Mouse (Mus musculus): ENCODE results near the gene Cdh15.
A peak's percentile ranks its signal among the peaks of the same experiment; 100 is the strongest.

Cdh15 gene

DNA sequence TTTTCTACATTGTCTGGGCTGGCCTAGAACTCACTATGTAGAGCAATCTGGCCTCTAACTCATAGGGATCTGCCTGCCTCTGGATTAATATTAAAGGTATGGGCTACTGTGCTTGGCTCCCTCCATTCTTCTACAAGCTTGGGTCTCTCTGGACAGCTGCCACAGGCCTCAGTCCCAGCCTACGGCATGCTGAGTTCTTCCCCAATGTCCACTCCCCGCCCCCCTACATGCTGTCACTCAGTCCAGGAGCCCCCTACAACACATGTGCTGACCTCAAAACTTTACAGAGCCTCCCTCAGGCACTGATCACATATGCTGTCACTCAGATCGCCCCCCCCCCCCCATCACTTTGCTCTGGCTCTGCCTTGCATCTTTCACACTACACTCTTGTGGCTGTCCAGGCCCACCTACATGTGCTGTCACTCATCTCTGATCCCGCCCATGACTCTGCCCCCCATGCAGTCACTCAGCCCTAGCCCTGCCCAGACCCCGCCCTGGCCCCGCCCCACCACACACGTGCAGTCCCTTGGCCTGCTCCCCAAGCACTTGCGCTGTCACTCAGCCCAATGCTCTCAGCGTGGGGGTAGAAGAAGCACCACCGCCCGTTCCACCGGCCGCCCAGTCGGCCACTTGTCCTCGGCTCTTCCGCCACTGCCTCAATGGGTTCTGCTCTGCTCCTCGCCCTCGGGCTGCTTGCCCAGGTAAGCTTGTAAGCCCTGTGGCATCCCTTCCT, at the start of gene Cdh15:
Cdh15 (plus strand) TSS at position 138 of the 733 bp plus-strand sequence.
- DNase-seq, result peak; percentile 57

GRCm38 (mm10) chr8:122803906-122804761, 43.6 kb upstream of the Cdh15 start:
- DNase-seq, result no peak

- peak; percentile 80 for DNase-seq
These were observed 42.4 kb upstream of the Cdh15 start for GRCm38 (mm10) chr8:122805349-122805748.

- DNase-seq, result no peak
These were observed 40.7 kb upstream of the Cdh15 start for GRCm38 (mm10) chr8:122806956-122807538.

GRCm38 (mm10) chr8:122807907-122808306, 39.9 kb upstream of the Cdh15 start:
- DNase-seq, result no peak

- no peak for DNase-seq
These were observed 37.4 kb upstream of the Cdh15 start for GRCm38 (mm10) chr8:122810376-122810775.

GRCm38 (mm10) chr8:122811870-122812494, 35.8 kb upstream of the Cdh15 start:
- DNase-seq, result no peak

GRCm38 (mm10) chr8:122812610-122813250, 35.0 kb upstream of the Cdh15 start:
- no peak for DNase-seq

- DNase-seq, result no peak
These were observed 33.2 kb upstream of the Cdh15 start for GRCm38 (mm10) chr8:122814608-122815007.

DNA sequence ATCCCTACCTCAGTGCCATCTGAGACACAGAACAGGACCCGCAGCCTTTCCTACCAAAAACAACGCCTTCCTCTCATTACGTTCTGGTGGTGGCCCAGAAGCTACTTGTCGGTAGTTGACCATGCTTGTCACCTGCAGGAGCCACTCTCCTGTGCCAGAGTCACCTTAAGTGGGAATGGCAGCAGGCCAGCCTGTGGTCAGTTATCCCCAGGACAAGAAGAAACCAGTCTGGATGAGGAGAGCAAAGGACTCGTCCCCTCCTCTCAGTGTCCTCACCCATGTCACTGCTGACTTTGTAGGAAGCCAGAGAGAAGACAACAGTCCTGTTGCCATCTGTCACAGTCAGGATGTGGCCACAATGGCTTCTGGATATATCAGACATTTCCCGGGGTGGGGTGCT, 30.8 kb upstream of the Cdh15 start:
- no peak for DNase-seq

- no peak for DNase-seq
These were observed 29.9 kb upstream of the Cdh15 start for GRCm38 (mm10) chr8:122817724-122818496.

- DNase-seq, result no peak
These were observed 28.0 kb upstream of the Cdh15 start for GRCm38 (mm10) chr8:122819776-122820175.

DNA sequence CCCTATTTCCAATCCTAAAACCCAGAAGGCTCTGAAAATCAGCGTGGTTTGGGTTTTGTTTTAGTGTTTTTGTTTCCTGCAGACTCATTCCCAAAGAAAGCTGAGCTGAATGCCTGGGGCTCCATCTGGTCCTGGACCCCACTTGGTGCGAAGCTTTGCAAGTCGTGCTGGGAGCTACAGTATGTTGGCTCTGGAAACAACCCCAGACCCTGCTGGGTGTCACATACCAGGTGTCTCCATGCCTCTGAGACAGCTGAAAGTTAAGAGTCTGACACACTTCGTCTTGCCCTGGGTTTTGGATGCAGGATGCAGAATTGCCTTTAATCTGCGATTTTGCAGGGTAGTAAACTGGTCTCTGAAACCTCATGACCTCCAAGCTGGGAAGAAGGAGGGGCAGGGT, 23.2 kb upstream of the Cdh15 start:
- no peak for DNase-seq

GRCm38 (mm10) chr8:122824986-122825385, 22.8 kb upstream of the Cdh15 start:
- DNase-seq, result peak; percentile 77

- no peak for DNase-seq
These were observed 22.4 kb upstream of the Cdh15 start for GRCm38 (mm10) chr8:122825408-122825807.

GRCm38 (mm10) chr8:122829396-122829795, 18.4 kb upstream of the Cdh15 start:
- DNase-seq, result no peak

DNA sequence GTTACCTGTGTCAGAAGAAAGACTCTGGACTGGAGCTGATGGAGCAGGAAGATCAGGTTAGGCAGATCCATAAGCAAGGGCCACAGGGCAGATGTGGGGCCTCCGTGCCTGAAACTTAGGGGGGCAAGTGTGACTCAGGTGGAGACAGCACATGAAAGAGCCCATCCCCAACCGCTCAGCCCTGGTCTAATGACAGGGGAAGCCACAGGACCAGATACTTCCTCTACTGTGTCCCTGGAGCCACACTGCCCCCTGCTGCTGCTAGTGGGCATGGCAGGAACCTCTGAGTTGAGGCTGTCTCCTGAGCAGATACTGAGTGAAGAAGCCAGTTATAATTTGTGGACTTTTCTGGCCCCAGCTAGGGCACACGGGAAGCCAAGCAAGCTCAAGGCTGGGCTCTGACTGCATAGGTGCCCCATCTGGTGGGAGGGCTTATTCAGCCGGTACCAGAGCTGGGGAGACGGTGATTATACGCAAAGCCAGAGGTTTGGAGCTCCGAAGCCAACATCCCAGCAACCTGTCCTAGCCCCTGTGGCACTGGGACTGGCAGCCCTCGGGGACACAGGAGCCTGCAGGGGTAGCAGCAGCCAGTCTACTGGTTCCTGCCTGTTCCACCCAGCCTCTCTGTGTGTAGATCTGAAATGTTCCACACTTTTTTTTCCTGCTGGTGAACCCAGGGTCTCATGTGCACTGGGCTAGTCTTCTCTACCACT, 17.3 kb upstream of the Cdh15 start:
- DNase-seq, result peak; percentile 90

DNA sequence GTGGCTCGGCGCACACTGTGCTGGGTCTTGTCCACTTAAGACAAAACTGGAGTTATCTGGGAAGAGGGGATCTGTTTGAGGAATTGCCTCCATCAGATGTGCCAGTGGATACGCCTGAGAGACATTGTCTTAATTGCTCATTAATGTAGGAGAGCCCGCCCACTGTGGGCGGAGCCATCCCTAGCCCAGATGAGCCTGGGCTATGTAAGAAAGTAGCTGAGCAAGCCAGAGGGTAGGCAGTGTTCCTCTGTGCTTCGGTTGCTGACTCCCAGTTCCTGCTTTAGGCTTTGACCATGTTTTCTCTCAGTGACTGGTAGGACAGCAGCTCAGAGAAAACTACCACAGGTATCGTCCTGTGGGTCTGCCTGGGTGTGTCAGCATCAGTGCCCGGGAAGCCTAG, 13.3 kb upstream of the Cdh15 start:
- DNase-seq, result no peak

DNA sequence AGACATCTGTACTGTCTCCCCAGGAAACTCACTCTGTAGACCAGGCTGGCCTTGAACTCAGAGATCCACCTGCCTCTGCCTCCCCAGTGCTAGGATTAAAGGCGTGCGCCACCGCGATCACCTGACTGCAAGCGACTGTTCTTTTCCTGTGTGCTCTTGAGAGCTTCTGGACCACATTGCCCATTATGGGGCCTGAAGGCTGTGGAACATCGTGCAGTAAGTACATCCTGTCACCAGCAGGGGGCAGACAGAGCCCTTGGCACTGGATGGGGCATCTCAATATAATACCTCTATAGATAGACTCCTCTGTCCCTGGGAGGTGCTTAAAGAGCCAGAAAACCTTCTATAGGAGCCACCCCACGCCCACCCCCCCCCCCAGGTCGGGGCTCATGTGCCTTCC, 12.8 kb upstream of the Cdh15 start:
- DNase-seq, result peak; percentile 75

GRCm38 (mm10) chr8:122836199-122836598, 11.6 kb upstream of the Cdh15 start:
- no peak for DNase-seq

DNA sequence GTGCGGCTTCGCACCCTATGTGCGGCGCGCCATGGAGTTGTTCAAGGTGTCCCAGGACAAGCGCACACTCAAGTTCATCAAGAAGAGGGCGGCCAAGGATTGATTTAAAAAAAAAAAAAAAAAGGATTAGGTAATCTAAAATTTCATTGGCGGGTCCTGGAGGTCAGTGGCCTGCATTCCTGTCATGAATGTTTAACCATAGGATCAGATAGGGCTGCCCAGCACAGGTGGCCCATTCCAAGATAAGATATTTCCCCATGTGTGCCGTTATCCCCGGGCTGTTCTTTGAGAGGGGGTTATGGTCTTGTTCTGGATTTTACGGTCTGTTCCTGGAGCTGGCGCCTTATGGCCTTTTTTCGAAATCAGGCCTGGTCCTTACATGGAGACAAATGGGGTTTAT, 11.1 kb upstream of the Cdh15 start:
- no peak for DNase-seq
